19 mouse cellular contexts compared by ENCODE assay signal in the genomic region with DNA sequence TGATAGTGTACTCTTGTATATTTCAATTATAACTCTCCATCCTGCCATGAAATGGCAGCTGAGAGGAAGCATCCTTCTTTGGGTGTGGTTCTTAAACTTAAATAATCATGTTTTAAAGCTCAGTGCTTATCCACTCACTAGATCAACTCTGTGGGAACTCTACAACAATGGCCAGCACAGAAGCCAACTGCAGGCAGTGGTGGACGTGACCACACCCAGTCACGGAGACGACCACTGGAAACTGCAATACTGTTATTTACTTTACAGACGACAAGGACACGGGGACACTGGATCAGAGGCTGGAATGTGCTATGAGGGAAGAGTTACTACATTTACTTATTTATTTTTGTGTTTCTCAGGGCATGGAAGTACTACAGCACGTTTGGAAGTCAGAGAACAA. TPM values are rescaled to one million over a fixed set of nuclear protein-coding genes. Genes with fewer than 3 reads are reported as not detected.
DNase-seq lines count a peak whose midpoint lies in the region; ATAC-seq and TF ChIP-seq lines count a peak whose summit lies in the region.
"Had no signal": no experiment of that assay in that cellular context is flagged by ENCODE, and none has a peak within 500 bp of the region (broad histone marks: within the 10 kb centered on the region; RNA-seq: fewer than 3 reads in every experiment).

No protein-coding gene starts in this region.

- H3K9me3 ChIP-seq in heart, embryonic 10.5 days: no peaks in the 10 kb centered on the region
- H3K9me3 ChIP-seq in stomach, postnatal 0 days (ENCODE audit: control insufficient read depth, low read length): no peaks in the 10 kb centered on the region
- H3K9me3 ChIP-seq: embryonic facial prominence, embryonic 13.5 days; heart, embryonic 15.5 days; hindbrain, embryonic 12.5 days had no signal

- H3K9ac ChIP-seq in stomach, postnatal 0 days (ENCODE audit: low read length): no peak overlapping the region
- H3K9ac ChIP-seq: embryonic facial prominence, embryonic 13.5 days; forebrain, embryonic 12.5 days; heart, embryonic 15.5 days; hindbrain, embryonic 12.5 days had no signal

- no peak for TF ChIP-seq CTCF in stomach, postnatal 0 days (IDR thresholded peaks at IDR 0.05; ENCODE audit: low read depth)

- H3K4me3 ChIP-seq in heart, embryonic 10.5 days: no peak overlapping the region
- H3K4me3 ChIP-seq in stomach, postnatal 0 days (ENCODE audit: low read depth, low read length): no peak overlapping the region
- H3K4me3 ChIP-seq: embryonic facial prominence, embryonic 13.5 days; forebrain, embryonic 12.5 days; heart, embryonic 15.5 days; hindbrain, embryonic 12.5 days had no signal

- WGBS in heart, embryonic 10.5 days: 64% methylated on average over 6 of the region's 6 CpGs
- 37% methylated on average over 6 of the region's 6 CpGs for WGBS in stomach, postnatal 0 days

- no peak overlapping the region for H3K27ac ChIP-seq in heart, embryonic 10.5 days
- peak overlapping the region; percentile 90; the same call in 1 of the 2 replicates for H3K27ac ChIP-seq in stomach, postnatal 0 days (replicated peaks)
- H3K27ac ChIP-seq: embryonic facial prominence, embryonic 13.5 days; forebrain, embryonic 12.5 days; heart, embryonic 15.5 days; hindbrain, embryonic 12.5 days had no signal

- no peaks in the 10 kb centered on the region for H3K36me3 ChIP-seq in heart, embryonic 10.5 days
- no peaks in the 10 kb centered on the region for H3K36me3 ChIP-seq in stomach, postnatal 0 days (ENCODE audit: control insufficient read depth, insufficient read depth, low read length)
- H3K36me3 ChIP-seq: embryonic facial prominence, embryonic 13.5 days; forebrain, embryonic 12.5 days; heart, embryonic 15.5 days; hindbrain, embryonic 12.5 days had no signal

- no peak for ATAC-seq in stomach, postnatal 0 days (ENCODE audit: low FRiP score, low TSS enrichment)
- ATAC-seq: forebrain, embryonic 16.5 days; hindbrain, embryonic 16.5 days; inflammation-experienced regulatory T-cells, adult 6 months had no signal

- peak; percentile 39 for DNase-seq in heart, embryonic 10.5 days (ENCODE audit: low spot score)
- DNase-seq in heart, postnatal 4 days: no peak
- peak; percentile 75 for DNase-seq in lung, postnatal 10 days
- peak; percentile 77 for DNase-seq in lung, postnatal 36 days
- no peak for DNase-seq in stomach, postnatal 0 days (ENCODE audit: low spot score)
- DNase-seq in cerebellum, adult 8-10 months: no peak
- no peak for DNase-seq in thymus, postnatal 4 days
- DNase-seq: adrenal gland, adult 2 months; adrenal gland, postnatal 36 days; cerebellum, adult 2 months; cerebellum, postnatal 14 days; gastrocnemius, postnatal 10 days had no signal

- no peaks in the 10 kb centered on the region for H3K27me3 ChIP-seq in heart, embryonic 10.5 days (ENCODE audit: insufficient read depth, poor library complexity, severe bottlenecking)
- H3K27me3 ChIP-seq in stomach, postnatal 0 days (ENCODE audit: control insufficient read depth, insufficient read depth, low read length): no peaks in the 10 kb centered on the region
- H3K27me3 ChIP-seq: embryonic facial prominence, embryonic 13.5 days; heart, embryonic 15.5 days had no signal

- peaks cover 3% of the 10 kb centered on the region for H3K4me1 ChIP-seq in heart, embryonic 10.5 days
- H3K4me1 ChIP-seq in stomach, postnatal 0 days (replicated peaks; ENCODE audit: control insufficient read depth, insufficient read depth): peaks cover 3% of the 10 kb centered on the region; the same call in 1 of the 2 replicates
- H3K4me1 ChIP-seq: forebrain, embryonic 12.5 days had no signal

- no peak overlapping the region for H3K4me2 ChIP-seq in stomach, postnatal 0 days (replicated peaks; ENCODE audit: low read depth)
- H3K4me2 ChIP-seq: embryonic facial prominence, embryonic 13.5 days; forebrain, embryonic 12.5 days; heart, embryonic 15.5 days; hindbrain, embryonic 12.5 days had no signal

- TF ChIP-seq EP300 in stomach, postnatal 0 days (optimal IDR thresholded peaks at IDR 0.05): no peak

RNA-seq across cellular contexts. Expression of a gene that starts 57.2 kb away (rescaled TPM):
- polyA plus RNA-seq in heart, embryonic 10.5 days (2016; fragmentation: Nextera tagmentation; extraction: Ambion mirVana): 15.9 and 24.4 TPM in 2 replicates
- 10 to 100 TPM; 47.4 to 47.8 TPM for total RNA-seq in heart, postnatal 4 days (2021)
- polyA plus RNA-seq in stomach, postnatal 0 days (2015; fragmentation: Nextera tagmentation; extraction: Ambion mirVana): 7.2 and 7.8 TPM in 2 replicates

Comparison
In these comparisons a context has a peak if more than half of its experiments do, and no peak if none do; other contexts are left out.
1. DNase-seq: peak in heart, embryonic 10.5 days (single experiment), lung, postnatal 10 days (single experiment) and lung, postnatal 36 days (single experiment); none in heart, postnatal 4 days (single experiment), stomach, postnatal 0 days (single experiment), cerebellum, adult 8-10 months (single experiment) and thymus, postnatal 4 days (single experiment).